Mouse (Mus musculus) MEL (cell line): Measurements from ENCODE around the gene Oprm1.

Experiments used
- CTCF ChIP-seq, 3 experiments: IDR thresholded peaks in 2 of 3; conservative IDR thresholded peaks in 1 of 3; 2 replicates each; pipeline ENCODE4 v1.5.1; 2011 to 2012; ENCODE audit warnings: low read length in 3 of 3, low read depth in 2 of 3, mild to moderate bottlenecking in 2 of 3, improper control_type of control experiment in 1 of 3, inconsistent platforms in 1 of 3, mixed read lengths in 1 of 3, moderate library complexity in 1 of 3; ENCODE audit not compliant: control insufficient read depth in 1 of 3, insufficient read depth in 1 of 3, poor library complexity in 1 of 3, severe bottlenecking in 1 of 3
- EP300 ChIP-seq, 2 experiments: IDR thresholded peaks; 2 replicates each; pipeline ENCODE4 v1.6.1; 2011; ENCODE audit warnings: improper control_type of control experiment in 2 of 2, low read length in 2 of 2, low read depth in 1 of 2, mild to moderate bottlenecking in 1 of 2
- HCFC1 ChIP-seq: IDR thresholded peaks from 2 replicates; pipeline ENCODE4 v1.6.1; 2012; ENCODE audit warnings: low read depth, mild to moderate bottlenecking, inconsistent platforms, low read length, improper control_type of control experiment, moderate library complexity
- NELFE ChIP-seq: IDR thresholded peaks from 2 replicates; pipeline ENCODE4 v1.6.1; 2011; ENCODE audit warnings: low read depth, low read length, improper control_type of control experiment
- POLR2A ChIP-seq, 2 experiments: IDR thresholded peaks; 2 replicates each; pipeline ENCODE4 v1.6.1; 2011 to 2012; ENCODE audit warnings: low read length in 2 of 2, mild to moderate bottlenecking in 2 of 2, control low read depth in 1 of 2, improper control_type of control experiment in 1 of 2, low read depth in 1 of 2, moderate library complexity in 1 of 2; ENCODE audit not compliant: control insufficient read depth in 1 of 2, insufficient read depth in 1 of 2, poor library complexity in 1 of 2
- POLR2AphosphoS2 ChIP-seq: IDR thresholded peaks from 2 replicates; pipeline ENCODE4 v1.6.1; 2011; ENCODE audit warnings: low read length, improper control_type of control experiment
- SIN3A ChIP-seq: IDR thresholded peaks from 2 replicates; pipeline ENCODE4 v1.6.1; 2012; ENCODE audit warnings: low read length, improper control_type of control experiment, inconsistent platforms
- TBP ChIP-seq: IDR thresholded peaks from 2 replicates; pipeline ENCODE4 v1.8.0; 2011; ENCODE audit warnings: low read depth, low read length, improper control_type of control experiment
- UBTF ChIP-seq: IDR thresholded peaks from 2 replicates; pipeline ENCODE4 v1.6.1; 2012; ENCODE audit warnings: low read depth, mild to moderate bottlenecking, inconsistent platforms, low read length, improper control_type of control experiment, moderate library complexity, borderline replicate concordance; ENCODE audit not compliant: insufficient read depth
- USF1 ChIP-seq: IDR thresholded peaks from 2 replicates; pipeline ENCODE4 v1.6.1; 2014; ENCODE audit warnings: low read depth, mild to moderate bottlenecking, inconsistent platforms, low read length, improper control_type of control experiment, moderate library complexity
- ZC3H11A ChIP-seq: IDR thresholded peaks from 2 replicates; pipeline ENCODE4 v1.6.1; 2012; ENCODE audit warnings: low read depth, mild to moderate bottlenecking, inconsistent platforms, low read length, improper control_type of control experiment
- ZNF384 ChIP-seq: IDR thresholded peaks from 2 replicates; pipeline ENCODE4 v1.6.1; 2012; ENCODE audit warnings: low read depth, mild to moderate bottlenecking, inconsistent platforms, low read length, improper control_type of control experiment

DNA sequence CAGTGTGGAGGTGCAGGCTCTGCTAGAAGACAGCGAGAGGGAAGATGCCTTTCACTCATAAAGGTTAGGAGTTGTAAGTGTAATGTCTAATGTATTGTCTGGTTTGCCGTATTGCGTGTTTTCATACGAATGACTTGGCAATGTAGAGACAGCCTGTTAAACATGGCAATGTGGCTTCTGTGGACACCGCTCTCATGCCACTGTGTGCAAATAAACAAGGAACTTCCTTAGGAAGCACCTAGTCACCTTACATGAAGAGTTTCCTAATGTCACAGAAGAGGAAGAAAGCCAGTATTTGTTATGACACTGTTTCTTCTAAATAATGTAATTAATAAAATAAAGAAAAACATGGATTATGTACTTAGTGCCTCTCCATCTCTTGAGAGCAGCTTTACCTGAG, 278.9 kb downstream of the Oprm1 start:
- TF ChIP-seq CTCF (IDR thresholded peaks at IDR 0.05 in 2 of 3, conservative IDR thresholded peaks at IDR 0.05 in 1 of 3; ENCODE audit: control insufficient read depth in 1 of 3, insufficient read depth in 1 of 3, low read depth in 2 of 3, low read length in 3 of 3, poor library complexity in 1 of 3, severe bottlenecking in 1 of 3) (no peak), SIN3A (no peak), USF1 (no peak), ZC3H11A (no peak), POLR2AphosphoS2 (no peak), NELFE (no peak), ZNF384 (no peak), HCFC1 (no peak), EP300 (IDR thresholded peaks at IDR 0.05; ENCODE audit: low read depth in 1 of 2, low read length in 2 of 2) (no peak), TBP (no peak), UBTF (no peak), POLR2A (IDR thresholded peaks at IDR 0.05; ENCODE audit: control insufficient read depth in 1 of 2, insufficient read depth in 1 of 2, low read depth in 1 of 2, low read length in 2 of 2, poor library complexity in 1 of 2) (no peak)
